Mouse (Mus musculus) heart, embryonic 16.5 days (tissue): ENCODE measurements around the gene Usp35. TPM values are rescaled to one million over a fixed set of nuclear protein-coding genes. Genes with fewer than 3 reads are reported as not detected.

Experiments used
- ATAC-seq: fragments of 200-750 bp; cut with Nextera tagmentation; replicated peaks from 2 replicates; pipeline ENCODE4 v1.8.0; 2017; ENCODE audit warnings: moderate number of reproducible peaks; ENCODE audit not compliant: insufficient read depth, low FRiP score; ENCODE audit errors: extremely low read depth
- H3K27ac ChIP-seq: fragments of 300-500 bp; sonication (generic); 2 replicates; pipeline ENCODE4 v1.5.1; 2014; ENCODE audit warnings: mild to moderate bottlenecking, low read length, control low read depth, moderate library complexity
- H3K27me3 ChIP-seq: fragments of 300-500 bp; sonication (generic); 2 replicates; pipeline ENCODE4 v1.6.1; 2014; ENCODE audit warnings: low read length, mixed read lengths; ENCODE audit not compliant: control insufficient read depth, insufficient read depth
- H3K36me3 ChIP-seq: fragments of 300-500 bp; sonication (generic); 2 replicates; pipeline ENCODE4 v1.6.1; 2014; ENCODE audit not compliant: control insufficient read depth, insufficient read depth
- H3K4me1 ChIP-seq: fragments of 300-500 bp; sonication (generic); 2 replicates; pipeline ENCODE4 v1.6.1; 2014; ENCODE audit warnings: low read length, mixed read lengths; ENCODE audit not compliant: control insufficient read depth, insufficient read depth
- H3K4me2 ChIP-seq: fragments of 300-500 bp; sonication (generic); 2 replicates; pipeline ENCODE4 v1.6.1; 2014; ENCODE audit warnings: low read depth, mild to moderate bottlenecking, control low read depth, low read length
- H3K4me3 ChIP-seq: fragments of 300-500 bp; sonication (generic); 2 replicates; pipeline ENCODE4 v1.5.1; 2014; ENCODE audit warnings: mild to moderate bottlenecking, control low read depth, low read length
- H3K9ac ChIP-seq: fragments of 300-500 bp; sonication (generic); 2 replicates; pipeline ENCODE4 v1.6.1; 2014; ENCODE audit warnings: low read length, control low read depth
- H3K9me3 ChIP-seq: fragments of 300-500 bp; sonication (generic); replicated peaks from 2 replicates; pipeline ENCODE4 v1.6.1; 2016; ENCODE audit warnings: low read length; ENCODE audit not compliant: control insufficient read depth
- WGBS: fragments of 180-500 bp; shearing (Covaris S2); extraction: QIAGEN DNeasy Blood & Tissue Kit; methylation state at CpG from one replicate; pipeline ENCODE4 v1.1.7; 2014; 5-methylcytosine and 5-hydroxymethylcytosine counted together
- polyA plus RNA-seq: library from polyadenylated mRNA; unstranded; fragments of >200 nt; fragmentation: Nextera tagmentation; extraction: Ambion mirVana; gene quantifications from 2 replicates; pipeline ENCODE4 v1.2.1, GENCODE M21; 2015

The Usp35 gene
- polyA plus RNA-seq, 1 experiment from 2014 or later: 1.1 TPM

DNA sequence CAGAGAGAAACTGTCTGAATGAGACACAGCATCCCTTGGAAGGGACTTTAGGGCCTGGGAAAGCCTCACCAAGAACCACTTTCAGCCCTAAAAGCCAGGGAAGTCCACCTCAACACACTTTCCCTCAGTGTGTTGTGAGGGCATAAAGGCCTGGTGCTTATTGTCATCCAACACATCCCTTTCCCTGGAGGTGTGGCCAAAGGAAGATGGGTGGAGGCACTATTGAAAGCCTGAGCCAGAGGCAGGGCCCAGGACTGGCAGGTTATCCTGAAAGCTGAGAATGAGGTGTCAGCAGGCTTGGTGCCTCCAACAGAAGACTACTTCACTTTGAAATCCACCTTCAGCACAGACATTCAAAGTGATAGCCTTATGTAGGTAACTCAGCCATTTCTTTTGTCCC, 27.3 kb downstream of the Usp35 start:
- ATAC-seq: no peak
- Histone ChIP-seq H3K27ac (no peak overlapping the region), H3K4me2 (no peak overlapping the region), H3K36me3 (peaks cover 43% of the 10 kb centered on the region), H3K27me3 (no peaks in the 10 kb centered on the region), H3K4me3 (no peak overlapping the region), H3K9ac (no peak overlapping the region), H3K9me3 (no peaks in the 10 kb centered on the region), H3K4me1 (no peaks in the 10 kb centered on the region)

DNA sequence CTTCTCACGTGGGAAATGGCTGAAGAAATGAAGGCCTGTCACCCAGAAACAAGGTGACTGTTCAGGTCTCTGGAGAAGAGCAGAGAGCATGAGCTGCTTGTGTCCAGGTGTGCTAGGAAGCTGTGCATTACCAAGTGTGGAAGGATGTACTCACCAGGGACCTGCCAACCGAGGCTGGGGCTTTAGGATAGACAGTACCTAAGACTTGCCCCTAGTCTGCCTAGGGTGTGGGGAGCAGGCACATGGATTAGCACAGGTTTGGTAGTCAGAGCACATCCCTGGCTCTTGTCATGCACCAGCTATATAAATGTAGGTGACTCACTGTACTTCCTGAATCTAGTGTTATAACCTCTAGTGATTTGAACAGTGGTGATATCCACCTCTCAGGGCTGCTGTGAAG, 28.2 kb downstream of the Usp35 start:
- Histone ChIP-seq H3K27ac (no peak overlapping the region), H3K4me2 (no peak overlapping the region), H3K36me3 (peaks cover 35% of the 10 kb centered on the region), H3K4me1 (no peaks in the 10 kb centered on the region), H3K9ac (no peak overlapping the region), H3K27me3 (no peaks in the 10 kb centered on the region), H3K4me3 (no peak overlapping the region), H3K9me3 (no peaks in the 10 kb centered on the region)
- WGBS: 73% methylated on average over 2 of the region's 2 CpGs
- ATAC-seq: no peak

DNA sequence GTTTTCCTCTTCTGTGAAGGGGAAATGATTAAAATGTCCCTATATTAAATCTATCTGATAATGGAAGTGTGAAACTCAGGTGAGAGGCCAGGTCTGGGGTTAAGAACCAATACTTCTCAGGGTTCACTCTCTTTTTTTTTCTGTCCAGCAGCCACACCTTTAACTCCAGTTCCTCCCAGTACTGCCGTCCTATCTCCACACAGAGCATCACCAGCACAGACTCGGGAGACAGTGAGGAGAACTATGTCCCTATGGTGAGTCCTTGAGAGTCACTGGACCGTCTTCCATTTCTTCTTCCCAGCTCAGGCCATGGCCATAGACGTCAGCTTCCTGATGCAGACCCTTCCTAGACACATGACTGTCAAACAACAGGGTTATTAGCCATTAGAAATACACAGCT, 28.9 kb downstream of the Usp35 start:
- H3K4me3 ChIP-seq: no peak overlapping the region
- no peak for ATAC-seq
- H3K27me3 ChIP-seq: no peaks in the 10 kb centered on the region
- no peak overlapping the region for H3K27ac ChIP-seq
- WGBS: 78% methylated on average over 4 of the region's 4 CpGs
- H3K4me1 ChIP-seq: no peaks in the 10 kb centered on the region
- peaks cover 29% of the 10 kb centered on the region for H3K36me3 ChIP-seq
- no peaks in the 10 kb centered on the region for H3K9me3 ChIP-seq
- H3K9ac ChIP-seq: no peak overlapping the region
- H3K4me2 ChIP-seq: no peak overlapping the region

DNA sequence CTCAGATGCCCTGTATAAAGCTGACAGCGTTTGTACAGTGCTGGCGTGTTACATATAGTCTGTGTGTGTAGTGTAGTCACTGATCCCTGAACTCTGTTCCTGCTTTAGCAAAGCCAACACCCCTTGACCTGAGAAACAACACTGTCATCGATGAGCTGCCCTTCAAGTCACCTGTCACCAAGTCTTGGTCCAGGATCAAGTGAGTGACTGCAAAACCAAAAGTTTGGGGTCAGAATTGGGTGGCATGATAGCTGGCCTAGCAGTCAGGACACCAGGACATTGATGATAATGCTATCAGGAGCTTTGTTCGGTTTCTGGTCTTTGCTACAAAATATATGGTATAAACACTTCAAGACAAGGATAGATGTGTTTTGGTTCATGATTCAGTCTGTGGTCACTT, 29.6 kb downstream of the Usp35 start:
- H3K4me3 ChIP-seq: no peak overlapping the region
- H3K27ac ChIP-seq: no peak overlapping the region
- no peak overlapping the region for H3K9ac ChIP-seq
- no peaks in the 10 kb centered on the region for H3K4me1 ChIP-seq
- ATAC-seq: no peak
- no peaks in the 10 kb centered on the region for H3K27me3 ChIP-seq
- no peaks in the 10 kb centered on the region for H3K9me3 ChIP-seq
- WGBS: 88% methylated on average over 4 of the region's 4 CpGs
- peaks cover 29% of the 10 kb centered on the region for H3K36me3 ChIP-seq
- H3K4me2 ChIP-seq: no peak overlapping the region

DNA sequence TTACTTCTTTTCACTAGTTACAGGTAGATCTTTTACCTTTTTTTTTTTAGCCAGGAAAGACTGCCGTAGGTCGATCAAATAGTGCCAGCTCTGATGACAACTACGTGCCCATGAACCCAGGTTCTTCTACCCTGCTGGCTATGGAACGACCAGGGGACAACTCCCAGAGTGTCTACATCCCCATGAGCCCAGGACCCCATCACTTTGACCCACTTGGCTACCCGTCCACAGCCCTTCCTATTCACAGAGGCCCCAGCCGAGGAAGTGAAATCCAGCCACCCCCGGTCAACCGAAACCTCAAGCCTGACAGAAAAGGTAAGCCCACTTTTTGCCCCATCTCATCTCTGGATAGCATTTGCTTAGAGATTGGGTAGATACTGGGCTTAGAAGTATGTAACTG, 30.5 kb downstream of the Usp35 start:
- Histone ChIP-seq H3K4me3 (no peak overlapping the region), H3K27ac (no peak overlapping the region), H3K4me2 (no peak overlapping the region), H3K9ac (no peak overlapping the region), H3K4me1 (no peaks in the 10 kb centered on the region), H3K9me3 (no peaks in the 10 kb centered on the region), H3K36me3 (peaks cover 20% of the 10 kb centered on the region), H3K27me3 (no peaks in the 10 kb centered on the region)
- 82% methylated on average over 8 of the region's 8 CpGs for WGBS
- no peak for ATAC-seq

DNA sequence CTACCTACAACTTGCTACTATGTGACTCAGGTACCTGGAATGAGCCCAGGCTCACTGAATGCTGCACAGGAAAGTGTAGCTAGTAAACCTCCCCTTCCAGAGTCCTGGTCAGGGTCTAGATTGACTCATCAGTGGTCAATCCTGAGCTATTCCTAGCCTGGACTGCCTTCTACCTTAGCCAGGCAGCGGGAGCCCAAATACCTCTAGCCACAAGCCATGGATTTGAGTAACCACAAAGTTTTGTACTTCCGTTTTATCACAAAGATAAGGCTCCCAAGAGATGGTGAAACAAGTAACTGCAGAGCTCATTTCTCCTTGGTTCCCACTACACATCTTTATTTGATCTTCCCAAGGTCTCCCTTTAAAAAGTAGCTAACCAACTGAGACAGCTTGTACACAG, 30.9 kb downstream of the Usp35 start:
- Histone ChIP-seq H3K9ac (no peak overlapping the region), H3K4me1 (no peaks in the 10 kb centered on the region), H3K9me3 (no peaks in the 10 kb centered on the region), H3K4me3 (no peak overlapping the region), H3K27ac (no peak overlapping the region), H3K27me3 (no peaks in the 10 kb centered on the region), H3K4me2 (no peak overlapping the region), H3K36me3 (peaks cover 20% of the 10 kb centered on the region)
- 64% methylated on average over 2 of the region's 2 CpGs for WGBS
- no peak for ATAC-seq

DNA sequence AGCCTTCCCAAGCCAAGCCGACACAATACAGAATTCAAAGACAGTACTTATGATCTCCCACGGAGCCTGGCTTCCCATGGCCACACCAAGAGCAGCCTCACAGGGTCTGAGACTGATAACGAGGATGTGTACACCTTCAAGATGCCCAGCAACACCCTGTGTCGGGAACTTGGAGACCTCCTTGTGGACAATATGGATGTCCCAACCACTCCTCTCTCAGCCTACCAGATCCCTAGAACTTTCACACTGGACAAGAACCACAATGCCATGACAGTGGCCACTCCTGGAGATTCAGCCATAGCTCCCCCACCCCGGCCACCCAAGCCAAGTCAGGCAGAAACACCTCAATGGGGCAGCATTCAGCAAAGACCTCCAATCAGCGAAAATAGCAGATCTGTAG, 32.9 kb downstream of the Usp35 start:
- no peaks in the 10 kb centered on the region for H3K9me3 ChIP-seq
- no peak overlapping the region for H3K4me2 ChIP-seq
- H3K27me3 ChIP-seq: no peaks in the 10 kb centered on the region
- H3K9ac ChIP-seq: no peak overlapping the region
- peaks cover 7% of the 10 kb centered on the region; the same call in 1 of the 2 replicates for H3K36me3 ChIP-seq
- no peaks in the 10 kb centered on the region for H3K4me1 ChIP-seq
- 84% methylated on average over 6 of the region's 6 CpGs for WGBS
- no peak overlapping the region for H3K4me3 ChIP-seq
- no peak for ATAC-seq
- no peak overlapping the region for H3K27ac ChIP-seq

DNA sequence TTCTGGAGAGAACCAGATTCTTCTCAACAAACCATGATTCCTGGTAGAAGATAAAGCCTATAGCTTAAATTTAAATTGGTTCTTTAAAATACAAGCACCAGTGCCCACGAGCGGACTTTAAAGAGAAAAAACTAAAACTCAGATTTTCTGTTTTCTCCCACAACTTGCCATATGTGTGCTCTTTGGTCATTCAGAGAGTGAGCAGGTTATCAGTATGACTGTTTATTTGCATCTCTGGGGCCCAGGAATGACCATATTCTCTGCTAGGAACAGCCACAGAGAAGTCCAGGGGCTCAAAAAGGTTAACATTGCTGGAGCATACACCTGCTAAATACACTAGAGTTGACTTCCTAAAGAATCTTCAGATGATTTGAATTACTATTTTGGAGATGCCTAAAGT, 33.5 kb downstream of the Usp35 start:
- ATAC-seq: no peak
- Histone ChIP-seq H3K36me3 (peaks cover 3% of the 10 kb centered on the region; the same call in 1 of the 2 replicates), H3K27me3 (no peaks in the 10 kb centered on the region), H3K4me2 (no peak overlapping the region), H3K9ac (no peak overlapping the region), H3K9me3 (no peaks in the 10 kb centered on the region), H3K4me3 (no peak overlapping the region), H3K4me1 (no peaks in the 10 kb centered on the region), H3K27ac (no peak overlapping the region)
- WGBS: 94% methylated on average over 2 of the region's 2 CpGs

DNA sequence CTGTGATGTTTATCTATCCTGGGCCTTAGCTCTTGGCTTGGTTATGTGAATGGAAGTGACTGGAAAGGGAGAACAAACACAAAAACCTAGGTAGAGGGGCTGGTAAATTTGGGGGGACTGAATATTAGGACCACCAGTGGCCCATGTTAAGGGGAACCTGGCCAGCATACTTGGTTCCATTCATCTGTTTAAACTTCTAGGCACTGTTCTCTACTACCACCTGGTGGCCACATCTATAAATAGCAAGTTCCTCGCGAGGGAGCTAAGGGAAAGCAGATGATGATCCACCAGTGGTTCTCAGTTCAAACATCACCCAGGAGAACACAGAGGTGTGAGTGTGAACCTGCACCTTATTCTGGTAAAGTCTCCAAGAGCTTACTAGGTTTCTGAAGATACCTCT, 34.4 kb downstream of the Usp35 start:
- Histone ChIP-seq H3K9me3 (no peaks in the 10 kb centered on the region), H3K4me1 (no peaks in the 10 kb centered on the region), H3K4me2 (no peak overlapping the region), H3K4me3 (no peak overlapping the region), H3K27me3 (no peaks in the 10 kb centered on the region), H3K27ac (no peak overlapping the region), H3K36me3 (peaks cover 3% of the 10 kb centered on the region; the same call in 1 of the 2 replicates), H3K9ac (no peak overlapping the region)
- ATAC-seq: no peak
- WGBS: 3% methylated on average over 2 of the region's 2 CpGs

DNA sequence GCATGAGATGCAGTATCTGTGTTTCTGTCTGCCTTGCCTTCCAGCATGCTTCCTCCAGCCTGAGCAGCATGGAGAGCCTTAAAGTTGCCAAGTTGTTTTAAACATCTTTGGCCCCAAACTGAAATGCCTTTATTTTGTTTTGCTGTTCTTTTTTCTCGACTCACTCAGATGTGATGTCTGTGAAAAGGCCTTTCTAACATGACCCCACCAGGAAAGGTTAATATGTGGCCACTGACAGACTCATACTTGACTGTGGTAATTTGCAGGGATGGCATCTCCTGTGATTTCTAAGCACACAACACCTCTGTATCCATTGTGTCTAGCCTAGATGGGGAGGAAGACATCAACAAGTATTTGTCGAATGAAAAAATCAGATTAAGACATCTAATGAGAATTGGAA, 34.8 kb downstream of the Usp35 start:
- Histone ChIP-seq H3K4me3 (no peak overlapping the region), H3K9ac (no peak overlapping the region), H3K27ac (no peak overlapping the region), H3K4me2 (no peak overlapping the region), H3K36me3 (no peaks in the 10 kb centered on the region; the same call in 1 of the 2 replicates), H3K27me3 (no peaks in the 10 kb centered on the region), H3K4me1 (no peaks in the 10 kb centered on the region), H3K9me3 (no peaks in the 10 kb centered on the region)
- no peak for ATAC-seq
- WGBS: 45% methylated on average over 2 of the region's 2 CpGs
